Comparison of ENCODE assay signal across 16 mouse cellular contexts in genomic region chr16:72585160-72585813, GRCm38 (mm10).
DNase-seq lines count a peak whose midpoint lies in the region; ATAC-seq lines count a peak whose summit lies in the region.
"Had no signal": no experiment of that assay in that cellular context is flagged by ENCODE, and none has a peak within 500 bp of the region (broad histone marks: within the 10 kb centered on the region; RNA-seq: fewer than 3 reads in every experiment).

No protein-coding gene starts in this region.

- H3K36me3 ChIP-seq in midbrain, embryonic 11.5 days (ENCODE audit: control insufficient read depth, insufficient read depth, low read length): no peaks in the 10 kb centered on the region
- H3K36me3 ChIP-seq in midbrain, embryonic 10.5 days: no peaks in the 10 kb centered on the region
- H3K36me3 ChIP-seq in hindbrain, embryonic 16.5 days (ENCODE audit: control insufficient read depth, insufficient read depth, low read length): no peaks in the 10 kb centered on the region
- no peaks in the 10 kb centered on the region for H3K36me3 ChIP-seq in heart, embryonic 11.5 days (ENCODE audit: control insufficient read depth, insufficient read depth, low read length)
- H3K36me3 ChIP-seq: embryonic facial prominence, embryonic 12.5 days; heart, embryonic 15.5 days; kidney, embryonic 15.5 days; limb, embryonic 12.5 days; liver, embryonic 15.5 days had no signal

- no peak overlapping the region for H3K9ac ChIP-seq in midbrain, embryonic 11.5 days (ENCODE audit: low read length)
- H3K9ac ChIP-seq in hindbrain, embryonic 16.5 days (ENCODE audit: low read depth, low read length): no peak overlapping the region
- no peak overlapping the region for H3K9ac ChIP-seq in heart, embryonic 11.5 days (ENCODE audit: low read depth, low read length)
- H3K9ac ChIP-seq: embryonic facial prominence, embryonic 12.5 days; heart, embryonic 15.5 days; kidney, embryonic 15.5 days; limb, embryonic 12.5 days; liver, embryonic 15.5 days had no signal

- no peak overlapping the region for H3K4me3 ChIP-seq in midbrain, embryonic 11.5 days (ENCODE audit: low read depth, low read length)
- H3K4me3 ChIP-seq in midbrain, embryonic 10.5 days: no peak overlapping the region
- no peak overlapping the region for H3K4me3 ChIP-seq in hindbrain, embryonic 16.5 days (ENCODE audit: low read length)
- H3K4me3 ChIP-seq in heart, embryonic 11.5 days (ENCODE audit: low read depth, low read length): no peak overlapping the region
- H3K4me3 ChIP-seq: embryonic facial prominence, embryonic 12.5 days; heart, embryonic 15.5 days; kidney, embryonic 15.5 days; limb, embryonic 12.5 days; liver, embryonic 15.5 days had no signal

- H3K27ac ChIP-seq in midbrain, embryonic 11.5 days (ENCODE audit: low read depth, low read length): peak overlapping the region; percentile 14; the same call in 1 of the 2 replicates
- no peak overlapping the region for H3K27ac ChIP-seq in midbrain, embryonic 10.5 days (replicated peaks)
- H3K27ac ChIP-seq in hindbrain, embryonic 16.5 days (ENCODE audit: low read depth, low read length): no peak overlapping the region
- H3K27ac ChIP-seq in heart, embryonic 11.5 days (ENCODE audit: low read depth, low read length): no peak overlapping the region
- H3K27ac ChIP-seq: embryonic facial prominence, embryonic 12.5 days; heart, embryonic 15.5 days; kidney, embryonic 15.5 days; limb, embryonic 12.5 days; liver, embryonic 15.5 days had no signal

- ATAC-seq in midbrain, embryonic 11.5 days (ENCODE audit: low FRiP score): peak; percentile 69
- ATAC-seq in hindbrain, embryonic 16.5 days: peak; percentile 89
- no peak for ATAC-seq in heart, embryonic 11.5 days (replicated peaks; ENCODE audit: insufficient number of reproducible peaks, low FRiP score, low TSS enrichment)

- H3K9me3 ChIP-seq in midbrain, embryonic 11.5 days (ENCODE audit: control insufficient read depth, low read length): no peaks in the 10 kb centered on the region
- no peaks in the 10 kb centered on the region for H3K9me3 ChIP-seq in midbrain, embryonic 10.5 days (replicated peaks)
- no peaks in the 10 kb centered on the region for H3K9me3 ChIP-seq in hindbrain, embryonic 16.5 days (ENCODE audit: control insufficient read depth, low read length)
- H3K9me3 ChIP-seq in heart, embryonic 11.5 days (replicated peaks; ENCODE audit: control insufficient read depth, low read length): no peaks in the 10 kb centered on the region
- H3K9me3 ChIP-seq: embryonic facial prominence, embryonic 12.5 days; heart, embryonic 15.5 days; kidney, embryonic 15.5 days; limb, embryonic 12.5 days; liver, embryonic 15.5 days had no signal

- DNase-seq in cerebellum, postnatal 10 days: peak; percentile 74 to 81
- no peak for DNase-seq in cerebellum, adult 9-11 months
- no peak for DNase-seq in midbrain, embryonic 11.5 days (ENCODE audit: low spot score, missing footprints)
- no peak for DNase-seq in midbrain, embryonic 10.5 days (ENCODE audit: low spot score)
- no peak for DNase-seq in thymus, postnatal 0 days (ENCODE audit: low spot score)
- DNase-seq in layer of hippocampus, adult 9-11 months: no peak
- DNase-seq: adrenal gland, postnatal 14 days; cerebellum, postnatal 36 days had no signal

- WGBS in midbrain, embryonic 11.5 days: 67% methylated on average over 3 of the region's 3 CpGs
- 77% methylated on average over 3 of the region's 3 CpGs for WGBS in midbrain, embryonic 10.5 days
- 29% methylated on average over 3 of the region's 3 CpGs for WGBS in hindbrain, embryonic 16.5 days
- 65% methylated on average over 3 of the region's 3 CpGs for WGBS in heart, embryonic 11.5 days (ENCODE audit: insufficient replicate concordance)

- no peaks in the 10 kb centered on the region for H3K4me1 ChIP-seq in midbrain, embryonic 11.5 days (ENCODE audit: control insufficient read depth, insufficient read depth, low read length)
- H3K4me1 ChIP-seq in midbrain, embryonic 10.5 days: peaks cover 6% of the 10 kb centered on the region; the same call in 1 of the 2 replicates
- H3K4me1 ChIP-seq in hindbrain, embryonic 16.5 days (ENCODE audit: control insufficient read depth, insufficient read depth, low read depth, low read length): no peaks in the 10 kb centered on the region
- H3K4me1 ChIP-seq in heart, embryonic 11.5 days (ENCODE audit: control insufficient read depth, insufficient read depth, low read length): no peaks in the 10 kb centered on the region
- H3K4me1 ChIP-seq: heart, embryonic 15.5 days; kidney, embryonic 15.5 days; limb, embryonic 12.5 days; liver, embryonic 15.5 days had no signal

- no peaks in the 10 kb centered on the region for H3K27me3 ChIP-seq in midbrain, embryonic 11.5 days (ENCODE audit: control insufficient read depth, insufficient read depth, low read length)
- no peaks in the 10 kb centered on the region for H3K27me3 ChIP-seq in midbrain, embryonic 10.5 days (ENCODE audit: low read depth, poor library complexity, severe bottlenecking)
- H3K27me3 ChIP-seq in hindbrain, embryonic 16.5 days (replicated peaks; ENCODE audit: control insufficient read depth, insufficient read depth, low read length): no peaks in the 10 kb centered on the region
- H3K27me3 ChIP-seq in heart, embryonic 11.5 days (ENCODE audit: control insufficient read depth, insufficient read depth, low read length): no peaks in the 10 kb centered on the region
- H3K27me3 ChIP-seq: CH12.LX; embryonic facial prominence, embryonic 12.5 days; heart, embryonic 15.5 days; kidney, embryonic 15.5 days; limb, embryonic 12.5 days; liver, embryonic 15.5 days had no signal

- no peak overlapping the region for H3K4me2 ChIP-seq in midbrain, embryonic 11.5 days
- no peak overlapping the region for H3K4me2 ChIP-seq in hindbrain, embryonic 16.5 days (ENCODE audit: low read length)
- no peak overlapping the region for H3K4me2 ChIP-seq in heart, embryonic 11.5 days
- H3K4me2 ChIP-seq: embryonic facial prominence, embryonic 12.5 days; heart, embryonic 15.5 days; kidney, embryonic 15.5 days; limb, embryonic 12.5 days; liver, embryonic 15.5 days had no signal

Comparison
In these comparisons a context has a peak if more than half of its experiments do, and no peak if none do; other contexts are left out.
1. DNase-seq: peak in cerebellum, postnatal 10 days (2 of 2); none in cerebellum, adult 9-11 months (single experiment), midbrain, embryonic 11.5 days (single experiment), midbrain, embryonic 10.5 days (single experiment), thymus, postnatal 0 days (single experiment) and layer of hippocampus, adult 9-11 months (single experiment).